Mouse (Mus musculus) kidney, embryonic 16.5 days (tissue): ENCODE measurements around the gene Stam2. TPM values are rescaled to one million over a fixed set of nuclear protein-coding genes. Genes with fewer than 3 reads are reported as not detected.

Source experiments
- ATAC-seq: fragments of 200-750 bp; cut with Nextera tagmentation; 2 replicates; pipeline ENCODE4 v1.8.0; 2017; ENCODE audit warnings: moderate TSS enrichment; ENCODE audit not compliant: low FRiP score, low TSS enrichment
- H3K27ac ChIP-seq: fragments of 300-500 bp; sonication (generic); 2 replicates; pipeline ENCODE4 v1.5.1; 2014; ENCODE audit warnings: low read length
- H3K27me3 ChIP-seq: fragments of 300-500 bp; sonication (generic); 2 replicates; pipeline ENCODE4 v1.6.1; 2014; ENCODE audit warnings: low read length, control low read depth, mixed read lengths; ENCODE audit not compliant: insufficient read depth
- H3K36me3 ChIP-seq: fragments of 300-500 bp; sonication (generic); 2 replicates; pipeline ENCODE4 v1.6.1; 2014; ENCODE audit warnings: low read length, control low read depth, mixed read lengths; ENCODE audit not compliant: insufficient read depth
- H3K4me1 ChIP-seq: fragments of 300-500 bp; sonication (generic); 2 replicates; pipeline ENCODE4 v1.6.1; 2014; ENCODE audit warnings: low read length, control low read depth, mixed read lengths; ENCODE audit not compliant: insufficient read depth
- H3K4me2 ChIP-seq: fragments of 300-500 bp; sonication (generic); replicated peaks from 2 replicates; pipeline ENCODE4 v1.6.1; 2014; ENCODE audit warnings: low read depth, low read length
- H3K4me3 ChIP-seq: fragments of 300-500 bp; sonication (generic); 2 replicates; pipeline ENCODE4 v1.5.1; 2014; ENCODE audit warnings: mild to moderate bottlenecking, low read length
- H3K9ac ChIP-seq: fragments of 300-500 bp; sonication (generic); replicated peaks from 2 replicates; pipeline ENCODE4 v1.6.1; 2014; ENCODE audit warnings: low read length
- H3K9me3 ChIP-seq: fragments of 300-500 bp; sonication (generic); 2 replicates; pipeline ENCODE4 v1.6.1; 2016; ENCODE audit warnings: low read length, control low read depth
- WGBS: fragments of 180-500 bp; shearing (Covaris S2); extraction: QIAGEN DNeasy Blood & Tissue Kit; methylation state at CpG from one replicate; pipeline ENCODE4 v1.1.7; 2014; 5-methylcytosine and 5-hydroxymethylcytosine counted together
- polyA plus RNA-seq: library from polyadenylated mRNA; unstranded; fragments of >200 nt; fragmentation: Nextera tagmentation; extraction: Ambion mirVana; gene quantifications from 2 replicates; pipeline ENCODE4 v1.2.1, GENCODE M21; 2015

Stam2 gene
- polyA plus RNA-seq, result 37.3 and 39.7 TPM in 2 replicates

- Histone ChIP-seq H3K27ac (peak within 1 kb of the TSS; percentile 96), H3K36me3 (no peaks in the 10 kb centered on the region; the same call in 1 of the 2 replicates), H3K4me3 (peak within 1 kb of the TSS; percentile 92), H3K9ac (peak within 1 kb of the TSS; percentile 92), H3K4me2 (peak within 1 kb of the TSS; percentile 61), H3K9me3 (no peaks in the 10 kb centered on the region), H3K27me3 (no peaks in the 10 kb centered on the region), H3K4me1 (0 out of 2 replicates have a peak, but pooled peaks cover 3% of the 10 kb centered on the region)
- peak; percentile 96 for ATAC-seq
- WGBS, result 8% methylated on average over 54 of the region's 54 CpGs
These were observed at the start of gene Stam2 for GRCm38 (mm10) chr2:52742256-52743158. Gene Stam2 (minus strand): TSS chr2:52742281.

- H3K4me1 ChIP-seq, result peaks cover 6% of the 10 kb centered on the region; the same call in 1 of the 2 replicates
- peak; percentile 63; the same call in 1 of the 2 replicates for ATAC-seq
- WGBS, result 21% methylated on average over 3 of the region's 3 CpGs
These were observed 43.1 kb upstream of the Stam2 start for GRCm38 (mm10) chr2:52785106-52785721.

GRCm38 (mm10) chr2:52779987-52780386 lies 37.9 kb upstream of the Stam2 start:
- Histone ChIP-seq H3K36me3 (no peaks in the 10 kb centered on the region), H3K4me1 (peaks cover 2% of the 10 kb centered on the region; the same call in 1 of the 2 replicates), H3K27me3 (no peaks in the 10 kb centered on the region), H3K9me3 (no peaks in the 10 kb centered on the region), H3K27ac (no peak overlapping the region), H3K4me2 (no peak overlapping the region), H3K4me3 (no peak overlapping the region), H3K9ac (no peak overlapping the region)
- ATAC-seq, result no peak
- 81% methylated on average over 10 of the region's 10 CpGs for WGBS

More at GRCm38 (mm10) chr2:52785106-52785721, 43.1 kb upstream of the Stam2 start:
- H3K9me3 ChIP-seq, result no peaks in the 10 kb centered on the region
- no peaks in the 10 kb centered on the region for H3K36me3 ChIP-seq
- no peak overlapping the region for H3K27ac ChIP-seq
- H3K27me3 ChIP-seq, result no peaks in the 10 kb centered on the region
- H3K4me3 ChIP-seq, result no peak overlapping the region
- no peak overlapping the region for H3K9ac ChIP-seq
- H3K4me2 ChIP-seq, result no peak overlapping the region

- Histone ChIP-seq H3K36me3 (no peaks in the 10 kb centered on the region), H3K9me3 (no peaks in the 10 kb centered on the region), H3K9ac (no peak overlapping the region), H3K4me1 (no peaks in the 10 kb centered on the region), H3K27ac (no peak overlapping the region), H3K27me3 (no peaks in the 10 kb centered on the region), H3K4me2 (no peak overlapping the region; the same call in 1 of the 2 replicates), H3K4me3 (no peak overlapping the region)
- peak; percentile 54; the same call in 1 of the 2 replicates for ATAC-seq
- WGBS, result 69% methylated on average over 9 of the region's 9 CpGs
These were observed 37.3 kb upstream of the Stam2 start for GRCm38 (mm10) chr2:52779381-52779780.

- Histone ChIP-seq H3K27me3 (no peaks in the 10 kb centered on the region), H3K36me3 (no peaks in the 10 kb centered on the region), H3K4me1 (no peaks in the 10 kb centered on the region), H3K9me3 (no peaks in the 10 kb centered on the region), H3K27ac (no peak overlapping the region), H3K9ac (no peak overlapping the region), H3K4me3 (no peak overlapping the region), H3K4me2 (no peak overlapping the region)
- WGBS, result 75% methylated on average over 2 of the region's 2 CpGs
- ATAC-seq, result no peak
These were observed 35.8 kb upstream of the Stam2 start for GRCm38 (mm10) chr2:52777839-52778238.

GRCm38 (mm10) chr2:52774373-52774772 lies 32.3 kb upstream of the Stam2 start:
- WGBS, result 78% methylated on average over 1 of the region's 1 CpGs
- Histone ChIP-seq H3K27ac (no peak overlapping the region), H3K36me3 (no peaks in the 10 kb centered on the region), H3K9me3 (no peaks in the 10 kb centered on the region), H3K4me1 (no peaks in the 10 kb centered on the region), H3K9ac (no peak overlapping the region), H3K27me3 (no peaks in the 10 kb centered on the region), H3K4me3 (no peak overlapping the region), H3K4me2 (no peak overlapping the region)
- no peak for ATAC-seq

- H3K36me3 ChIP-seq, result no peaks in the 10 kb centered on the region
- H3K27ac ChIP-seq, result no peak overlapping the region
- no peak for ATAC-seq
- no peaks in the 10 kb centered on the region for H3K4me1 ChIP-seq
- H3K4me2 ChIP-seq, result no peak overlapping the region
- WGBS, result 40% methylated on average over 4 of the region's 5 CpGs
- H3K27me3 ChIP-seq, result no peaks in the 10 kb centered on the region
- H3K4me3 ChIP-seq, result no peak overlapping the region
- H3K9me3 ChIP-seq, result no peaks in the 10 kb centered on the region
- H3K9ac ChIP-seq, result no peak overlapping the region
These were observed 30.8 kb upstream of the Stam2 start for GRCm38 (mm10) chr2:52772774-52773393.

- Histone ChIP-seq H3K27ac (no peak overlapping the region), H3K4me2 (no peak overlapping the region), H3K4me1 (0 out of 2 replicates have a peak, but pooled peaks cover 2% of the 10 kb centered on the region), H3K36me3 (no peaks in the 10 kb centered on the region), H3K9me3 (0 out of 2 replicates have a peak, but pooled peaks cover 4% of the 10 kb centered on the region), H3K4me3 (no peak overlapping the region), H3K27me3 (no peaks in the 10 kb centered on the region), H3K9ac (no peak overlapping the region)
- ATAC-seq, result no peak
- 93% methylated on average over 6 of the region's 6 CpGs for WGBS
These were observed 23.0 kb upstream of the Stam2 start for GRCm38 (mm10) chr2:52765130-52765529.

GRCm38 (mm10) chr2:52763891-52764290 lies 21.8 kb upstream of the Stam2 start:
- 64% methylated on average over 14 of the region's 14 CpGs for WGBS
- ATAC-seq, result no peak
- Histone ChIP-seq H3K4me3 (no peak overlapping the region), H3K27ac (no peak overlapping the region), H3K4me1 (0 out of 2 replicates have a peak, but pooled peaks cover 2% of the 10 kb centered on the region), H3K9ac (no peak overlapping the region), H3K27me3 (no peaks in the 10 kb centered on the region), H3K9me3 (0 out of 2 replicates have a peak, but pooled peaks cover 4% of the 10 kb centered on the region), H3K36me3 (no peaks in the 10 kb centered on the region), H3K4me2 (no peak overlapping the region)
